Mouse (Mus musculus) midbrain, embryonic 16.5 days (tissue): Measurements from ENCODE around the gene Ccp110. TPM values are rescaled to one million over a fixed set of nuclear protein-coding genes. Genes with fewer than 3 reads are reported as not detected.

Experiments
- ATAC-seq: fragments of 200-750 bp; cut with Nextera tagmentation; 2 replicates; pipeline ENCODE4 v1.8.0; 2017; ENCODE audit warnings: moderate TSS enrichment
- H3K27ac ChIP-seq: fragments of 300-500 bp; sonication (generic); 2 replicates; pipeline ENCODE4 v1.5.1; 2014; ENCODE audit warnings: mild to moderate bottlenecking, low read length, mixed read lengths
- H3K27me3 ChIP-seq: fragments of 300-500 bp; sonication (generic); 2 replicates; pipeline ENCODE4 v1.6.1; 2014; ENCODE audit warnings: low read depth, low read length, mixed read lengths; ENCODE audit not compliant: control insufficient read depth, insufficient read depth
- H3K36me3 ChIP-seq: fragments of 300-500 bp; sonication (generic); 2 replicates; pipeline ENCODE4 v1.6.1; 2014; ENCODE audit warnings: mild to moderate bottlenecking, low read length, moderate library complexity, mixed read lengths; ENCODE audit not compliant: control insufficient read depth, insufficient read depth
- H3K4me1 ChIP-seq: fragments of 300-500 bp; sonication (generic); 2 replicates; pipeline ENCODE4 v1.6.1; 2014; ENCODE audit warnings: mild to moderate bottlenecking, low read length, mixed read lengths; ENCODE audit not compliant: control insufficient read depth, insufficient read depth
- H3K4me2 ChIP-seq: fragments of 300-500 bp; sonication (generic); 2 replicates; pipeline ENCODE4 v1.6.1; 2014; ENCODE audit warnings: mild to moderate bottlenecking, low read length, mixed read lengths
- H3K4me3 ChIP-seq: fragments of 300-500 bp; sonication (generic); 2 replicates; pipeline ENCODE4 v1.5.1; 2014; ENCODE audit warnings: low read depth, mild to moderate bottlenecking, low read length, moderate library complexity, mixed read lengths
- H3K9ac ChIP-seq: fragments of 300-500 bp; sonication (generic); 2 replicates; pipeline ENCODE4 v1.6.1; 2014; ENCODE audit warnings: low read depth, low read length, mixed read lengths
- H3K9me3 ChIP-seq: fragments of 300-500 bp; sonication (generic); replicated peaks from 2 replicates; pipeline ENCODE4 v1.6.1; 2014; ENCODE audit warnings: mild to moderate bottlenecking, low read length, mixed read lengths; ENCODE audit not compliant: control insufficient read depth, poor library complexity, severe bottlenecking
- WGBS: fragments of 180-500 bp; shearing (Covaris S2); extraction: QIAGEN DNeasy Blood & Tissue Kit; methylation state at CpG from one replicate; pipeline ENCODE4 v1.1.7; 2014; 5-methylcytosine and 5-hydroxymethylcytosine counted together
- polyA plus RNA-seq: library from polyadenylated mRNA; unstranded; fragments of >200 nt; fragmentation: Nextera tagmentation; extraction: Ambion mirVana; gene quantifications from 2 replicates; pipeline ENCODE4 v1.2.1, GENCODE M21; 2015

Ccp110 gene
- polyA plus RNA-seq, 1 experiment from 2014 or later, result 33.1 TPM

DNA sequence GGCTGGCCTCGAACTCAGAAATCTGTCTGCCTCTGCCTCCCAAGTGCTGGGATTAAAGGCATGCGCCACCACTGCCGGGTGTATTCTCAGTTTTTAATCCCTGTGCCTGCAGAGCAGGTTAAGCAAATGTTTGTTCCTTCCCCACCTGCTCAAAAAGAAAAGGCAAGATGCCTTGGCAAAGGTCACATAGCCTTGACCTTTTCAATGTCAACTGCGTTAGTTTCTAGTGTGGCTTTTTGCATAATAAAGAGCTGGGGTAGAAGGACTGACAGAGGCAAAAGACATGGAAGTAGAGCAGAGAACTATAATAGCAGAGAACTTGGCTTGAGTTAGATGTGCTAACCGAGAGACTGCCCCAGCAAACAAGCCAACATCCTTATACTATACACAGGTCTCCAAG is 1.6 kb upstream of the Ccp110 start:
- Histone ChIP-seq H3K4me2 (no peak overlapping the region), H3K9ac (no peak overlapping the region), H3K9me3 (no peaks in the 10 kb centered on the region), H3K36me3 (peaks cover 8% of the 10 kb centered on the region; the same call in 1 of the 2 replicates), H3K4me1 (peaks cover 19% of the 10 kb centered on the region), H3K27me3 (no peaks in the 10 kb centered on the region), H3K4me3 (no peak overlapping the region), H3K27ac (no peak overlapping the region)
- 56% methylated on average over 5 of the region's 5 CpGs for WGBS
- ATAC-seq, result no peak

GRCm38 (mm10) chr7:118714873-118715272 is 2.5 kb downstream of the Ccp110 start:
- Histone ChIP-seq H3K9ac (no peak overlapping the region), H3K27me3 (no peaks in the 10 kb centered on the region), H3K4me3 (no peak overlapping the region), H3K27ac (no peak overlapping the region), H3K4me2 (no peak overlapping the region), H3K9me3 (no peaks in the 10 kb centered on the region), H3K4me1 (peaks cover 14% of the 10 kb centered on the region), H3K36me3 (peaks cover 20% of the 10 kb centered on the region)
- no peak for ATAC-seq
- 83% methylated on average over 1 of the region's 1 CpGs for WGBS

DNA sequence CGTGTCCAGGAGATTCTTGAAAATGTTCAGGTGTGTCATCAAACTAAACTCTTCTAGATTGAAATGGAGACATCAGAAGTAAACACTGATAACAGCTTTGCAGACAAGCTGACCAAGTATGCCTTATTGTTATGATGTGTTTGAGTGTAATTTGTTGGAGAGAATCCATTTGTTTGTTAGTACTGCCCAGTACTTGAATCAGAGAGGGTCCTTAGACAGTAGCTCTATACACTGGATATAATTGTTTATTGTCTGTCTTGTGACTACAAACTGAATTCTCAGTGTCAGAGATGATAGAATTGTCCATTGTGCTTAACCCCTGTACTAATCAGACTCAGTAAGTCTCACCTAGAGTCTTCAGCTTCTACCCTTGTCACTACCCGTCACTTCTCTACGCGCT is 5.7 kb downstream of the Ccp110 start:
- ATAC-seq, result no peak
- Histone ChIP-seq H3K9ac (no peak overlapping the region), H3K9me3 (no peaks in the 10 kb centered on the region), H3K4me1 (peaks cover 13% of the 10 kb centered on the region), H3K4me2 (no peak overlapping the region), H3K4me3 (no peak overlapping the region), H3K36me3 (peaks cover 29% of the 10 kb centered on the region), H3K27me3 (no peaks in the 10 kb centered on the region), H3K27ac (no peak overlapping the region)
- whole genome bisulfite sequencing, result 95% methylated on average over 4 of the region's 4 CpGs

DNA sequence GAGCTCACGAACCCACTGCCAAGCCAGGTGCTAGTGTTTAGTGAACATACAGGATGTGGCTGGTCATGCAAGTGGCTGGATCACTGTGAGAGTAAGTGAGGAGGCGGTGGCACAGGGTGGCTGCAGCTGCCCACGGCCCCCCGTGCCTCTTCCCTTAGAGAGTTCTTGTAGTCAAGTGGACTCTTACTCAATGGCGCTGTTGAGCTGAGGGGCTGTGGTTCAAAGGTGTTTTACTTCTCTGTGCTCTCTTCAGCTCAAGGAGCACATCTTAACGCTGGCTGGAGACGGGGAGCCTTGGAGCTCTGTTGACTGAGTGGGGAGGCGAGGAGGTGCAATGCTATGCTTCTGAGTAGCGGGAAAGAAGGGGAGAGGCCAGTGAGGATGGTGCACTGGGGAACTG is 11.6 kb downstream of the Ccp110 start:
- Histone ChIP-seq H3K27me3 (no peaks in the 10 kb centered on the region), H3K9ac (no peak overlapping the region), H3K4me2 (no peak overlapping the region), H3K36me3 (peaks cover 43% of the 10 kb centered on the region), H3K4me1 (no peaks in the 10 kb centered on the region), H3K27ac (no peak overlapping the region), H3K4me3 (no peak overlapping the region), H3K9me3 (no peaks in the 10 kb centered on the region)
- WGBS, result 87% methylated on average over 9 of the region's 9 CpGs
- ATAC-seq, result no peak

- H3K27me3 ChIP-seq, result no peaks in the 10 kb centered on the region
- no peak overlapping the region for H3K9ac ChIP-seq
- H3K4me1 ChIP-seq, result no peaks in the 10 kb centered on the region
- no peaks in the 10 kb centered on the region for H3K9me3 ChIP-seq
- ATAC-seq, result no peak
- WGBS, result 96% methylated on average over 2 of the region's 2 CpGs
- no peak overlapping the region for H3K4me3 ChIP-seq
- H3K27ac ChIP-seq, result no peak overlapping the region
- H3K36me3 ChIP-seq, result peaks cover 41% of the 10 kb centered on the region
- H3K4me2 ChIP-seq, result no peak overlapping the region
These were observed 13.1 kb downstream of the Ccp110 start for GRCm38 (mm10) chr7:118725459-118725858.

GRCm38 (mm10) chr7:118728846-118729587 is 16.7 kb downstream of the Ccp110 start:
- no peak for ATAC-seq
- WGBS, result 92% methylated on average over 13 of the region's 13 CpGs
- no peak overlapping the region for H3K4me3 ChIP-seq

DNA sequence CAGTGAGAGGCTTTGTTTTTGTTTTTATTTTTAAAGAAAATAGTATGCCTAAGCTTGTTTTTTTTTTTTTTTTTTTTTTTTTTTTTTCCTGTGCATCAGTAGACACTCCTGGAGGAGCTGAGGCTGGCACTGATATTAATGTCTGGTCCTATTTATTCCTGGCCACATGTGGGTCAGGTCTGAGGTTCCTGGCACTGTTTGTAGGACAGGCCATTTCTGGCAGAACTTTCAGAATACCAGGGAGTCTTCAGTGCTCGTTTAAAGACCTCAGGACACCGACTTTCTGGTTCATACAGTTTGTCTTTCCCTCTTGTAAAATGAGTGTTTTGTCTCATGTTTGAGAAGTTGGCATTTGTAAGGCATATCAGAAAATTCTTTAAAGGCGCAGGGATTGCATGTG is 19.4 kb downstream of the Ccp110 start:
- no peak overlapping the region for H3K9ac ChIP-seq
- H3K4me3 ChIP-seq, result no peak overlapping the region
- H3K27ac ChIP-seq, result no peak overlapping the region
- no peak overlapping the region for H3K4me2 ChIP-seq
- no peaks in the 10 kb centered on the region for H3K4me1 ChIP-seq
- ATAC-seq, result no peak
- H3K9me3 ChIP-seq, result no peaks in the 10 kb centered on the region
- H3K27me3 ChIP-seq, result no peaks in the 10 kb centered on the region
- WGBS, result 95% methylated on average over 3 of the region's 3 CpGs
- peaks cover 32% of the 10 kb centered on the region for H3K36me3 ChIP-seq

More at GRCm38 (mm10) chr7:118728846-118729587, 16.7 kb downstream of the Ccp110 start:
- H3K4me2 ChIP-seq, result no peak overlapping the region
- no peaks in the 10 kb centered on the region for H3K9me3 ChIP-seq
- H3K27ac ChIP-seq, result no peak overlapping the region
- H3K4me1 ChIP-seq, result no peaks in the 10 kb centered on the region
- no peak overlapping the region for H3K9ac ChIP-seq
- H3K27me3 ChIP-seq, result no peaks in the 10 kb centered on the region
- peaks cover 43% of the 10 kb centered on the region for H3K36me3 ChIP-seq

DNA sequence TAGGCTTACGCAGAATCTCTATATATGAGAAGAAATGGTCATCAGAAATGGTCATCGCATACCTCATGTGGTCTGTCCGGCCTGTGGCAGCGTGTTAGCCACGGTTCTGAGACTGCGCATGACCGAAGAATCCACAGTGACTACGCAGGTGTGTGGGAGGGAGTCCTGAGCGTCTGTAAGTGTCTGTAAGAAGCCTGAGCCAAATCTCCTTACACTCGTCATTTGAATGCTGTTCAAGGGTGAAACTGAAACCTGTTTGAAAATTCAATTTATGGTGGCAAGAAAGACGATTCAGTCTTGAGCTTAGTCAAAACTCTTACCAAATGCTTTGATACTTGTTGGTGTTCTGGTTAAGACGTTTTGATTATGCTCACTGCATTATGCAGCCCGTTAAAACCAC is 20.9 kb downstream of the Ccp110 start:
- Histone ChIP-seq H3K4me2 (no peak overlapping the region), H3K27me3 (no peaks in the 10 kb centered on the region), H3K36me3 (peaks cover 25% of the 10 kb centered on the region), H3K4me3 (no peak overlapping the region), H3K9ac (no peak overlapping the region), H3K4me1 (no peaks in the 10 kb centered on the region), H3K27ac (no peak overlapping the region), H3K9me3 (no peaks in the 10 kb centered on the region)
- 91% methylated on average over 13 of the region's 13 CpGs for WGBS
- ATAC-seq, result no peak

GRCm38 (mm10) chr7:118738730-118739129 is 26.4 kb downstream of the Ccp110 start:
- no peak for ATAC-seq
- peaks cover 7% of the 10 kb centered on the region; the same call in 1 of the 2 replicates for H3K36me3 ChIP-seq
- no peak overlapping the region for H3K4me2 ChIP-seq
- no peaks in the 10 kb centered on the region for H3K27me3 ChIP-seq
- H3K4me1 ChIP-seq, result peaks cover 13% of the 10 kb centered on the region
- H3K27ac ChIP-seq, result no peak overlapping the region
- 65% methylated on average over 1 of the region's 1 CpGs for WGBS
- no peak overlapping the region for H3K9ac ChIP-seq
- no peak overlapping the region for H3K4me3 ChIP-seq
- no peaks in the 10 kb centered on the region for H3K9me3 ChIP-seq
